Mouse (Mus musculus) cerebral cortex, adult 2 months (tissue): ENCODE results near the gene Fhad1.

Source experiments
- WGBS: fragments of 180-500 bp; shearing (Covaris S2); methylation state at CpG from one replicate; pipeline ENCODE4 v1.1.7; 2018; 5-methylcytosine and 5-hydroxymethylcytosine counted together

Gene Fhad1

GRCm38 (mm10) chr4:141932785-141933574 is 81.9 kb downstream of the Fhad1 start:
- WGBS, result 69% methylated on average over 14 of the region's 14 CpGs

DNA sequence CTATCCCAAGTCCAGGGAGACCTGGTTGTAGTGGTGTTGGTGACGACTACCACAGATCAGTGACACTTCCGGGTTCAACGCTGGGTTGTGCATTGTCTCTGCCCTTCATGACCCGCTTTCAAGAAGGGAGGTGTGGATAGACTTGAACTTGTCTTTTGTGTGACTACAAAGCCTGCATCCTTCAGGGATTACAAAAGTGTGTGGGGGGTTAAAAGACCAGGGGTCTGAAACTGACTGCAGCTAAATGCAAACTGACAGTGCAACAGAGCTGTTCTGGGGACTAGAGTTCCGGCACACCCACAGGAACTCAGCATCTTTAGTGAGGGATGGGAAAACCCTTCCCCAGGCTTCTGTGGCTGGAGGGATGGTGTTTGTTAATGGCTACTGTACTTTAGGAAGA is 83.4 kb downstream of the Fhad1 start:
- 96% methylated on average over 5 of the region's 5 CpGs for WGBS

DNA sequence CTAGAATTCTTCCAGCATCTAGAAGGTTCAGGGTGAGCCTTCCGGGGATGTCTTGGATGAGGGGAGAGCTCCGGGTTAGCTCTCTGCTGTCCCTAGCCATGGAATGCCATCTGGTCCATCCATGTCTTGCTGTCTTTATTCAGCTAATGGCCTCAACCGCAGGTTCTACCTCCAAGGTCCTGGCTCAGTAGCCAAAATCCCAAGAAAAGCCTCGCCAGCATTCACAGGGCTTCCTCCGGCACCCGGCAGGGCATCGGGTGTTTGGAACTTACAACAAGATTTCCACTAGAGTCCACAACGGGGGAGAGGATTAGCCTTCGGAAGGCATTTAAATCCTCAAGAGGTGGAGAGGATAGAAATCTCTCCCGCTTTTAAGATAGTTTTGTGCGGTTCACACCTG is 84.9 kb downstream of the Fhad1 start:
- 89% methylated on average over 11 of the region's 11 CpGs for WGBS

DNA sequence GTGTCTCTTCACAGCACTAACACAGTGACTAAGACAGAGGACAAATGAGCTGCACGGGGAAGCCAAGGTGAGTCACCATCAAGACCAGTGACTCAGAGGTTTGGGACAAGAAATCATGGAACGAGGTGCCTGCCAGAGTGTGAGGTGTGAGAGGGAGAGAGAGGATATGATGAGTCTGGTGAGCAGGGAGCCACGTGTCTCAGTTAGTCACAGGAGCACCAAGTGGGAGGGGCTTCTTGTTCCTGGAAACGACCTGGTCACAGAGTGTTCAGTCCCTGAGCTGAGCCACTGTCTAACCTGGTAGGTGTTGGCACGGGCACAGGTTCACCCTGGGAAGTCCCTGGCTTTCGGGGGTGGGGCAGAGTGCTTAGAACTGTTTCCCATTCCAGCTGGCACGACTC is 86.0 kb downstream of the Fhad1 start:
- 26% methylated on average over 7 of the region's 7 CpGs for WGBS

- WGBS, result 76% methylated on average over 5 of the region's 5 CpGs
Measured at GRCm38 (mm10) chr4:141925781-141926345, 89.0 kb downstream of the Fhad1 start.

GRCm38 (mm10) chr4:141923961-141924360 is 90.9 kb downstream of the Fhad1 start:
- 62% methylated on average over 11 of the region's 11 CpGs for WGBS

GRCm38 (mm10) chr4:141920391-141920790 is 94.5 kb downstream of the Fhad1 start:
- WGBS, result 87% methylated on average over 10 of the region's 10 CpGs

GRCm38 (mm10) chr4:141917735-141918419 is 97.0 kb downstream of the Fhad1 start:
- WGBS, result 80% methylated on average over 7 of the region's 7 CpGs

GRCm38 (mm10) chr4:141914040-141914439 is 100.8 kb downstream of the Fhad1 start:
- 47% methylated on average over 7 of the region's 7 CpGs for WGBS

- WGBS, result 81% methylated on average over 13 of the region's 13 CpGs
Measured at GRCm38 (mm10) chr4:141913201-141913993, 101.5 kb downstream of the Fhad1 start.

DNA sequence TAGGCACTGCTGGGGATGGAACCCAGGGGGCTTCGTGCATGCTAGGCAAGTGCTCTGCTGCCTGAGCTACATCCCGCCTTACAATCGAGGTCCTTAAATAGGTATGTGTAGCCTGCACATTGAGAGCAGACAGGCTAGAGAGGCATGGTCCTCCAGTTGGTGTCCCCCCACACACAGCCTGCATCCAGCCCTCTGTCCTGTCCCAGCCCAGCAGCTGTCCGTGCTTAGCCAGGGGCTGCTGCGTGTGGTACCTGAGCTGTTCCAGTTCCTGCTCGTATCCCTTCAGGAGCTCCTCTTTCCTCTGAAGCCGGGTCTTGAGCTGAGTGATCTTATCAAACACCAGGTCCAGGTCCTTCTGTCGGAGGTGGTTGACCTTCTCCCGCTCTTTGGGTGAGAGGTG is 110.2 kb downstream of the Fhad1 start:
- 97% methylated on average over 9 of the region's 9 CpGs for WGBS

- 79% methylated on average over 8 of the region's 8 CpGs for WGBS
Measured at GRCm38 (mm10) chr4:141902479-141902858, 112.4 kb downstream of the Fhad1 start.

- WGBS, result 55% methylated on average over 17 of the region's 17 CpGs
Measured at GRCm38 (mm10) chr4:141901711-141902478, 113.0 kb downstream of the Fhad1 start.

DNA sequence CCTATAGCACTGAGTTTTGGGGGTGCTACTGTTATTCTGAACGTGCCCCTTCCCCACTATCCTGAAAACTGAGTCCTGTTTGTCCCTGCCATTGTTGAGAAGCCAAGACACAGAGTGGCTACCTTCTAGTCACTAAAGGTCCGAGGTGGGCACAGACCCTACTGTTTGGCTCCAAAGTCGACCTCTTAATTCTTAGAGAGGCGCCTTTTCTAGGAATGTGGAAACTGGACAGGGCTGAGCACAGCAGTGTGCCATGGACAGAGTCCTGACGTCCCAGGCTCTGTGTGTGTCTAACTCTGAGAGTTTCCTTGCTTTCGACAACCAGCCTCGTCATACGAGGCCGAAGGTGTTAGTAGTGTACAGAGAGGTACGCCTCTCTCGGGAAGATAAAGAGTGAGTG is 114.5 kb downstream of the Fhad1 start:
- WGBS, result 66% methylated on average over 11 of the region's 11 CpGs

- 18% methylated on average over 8 of the region's 8 CpGs for WGBS
Measured at GRCm38 (mm10) chr4:141899936-141900335, 114.9 kb downstream of the Fhad1 start.

DNA sequence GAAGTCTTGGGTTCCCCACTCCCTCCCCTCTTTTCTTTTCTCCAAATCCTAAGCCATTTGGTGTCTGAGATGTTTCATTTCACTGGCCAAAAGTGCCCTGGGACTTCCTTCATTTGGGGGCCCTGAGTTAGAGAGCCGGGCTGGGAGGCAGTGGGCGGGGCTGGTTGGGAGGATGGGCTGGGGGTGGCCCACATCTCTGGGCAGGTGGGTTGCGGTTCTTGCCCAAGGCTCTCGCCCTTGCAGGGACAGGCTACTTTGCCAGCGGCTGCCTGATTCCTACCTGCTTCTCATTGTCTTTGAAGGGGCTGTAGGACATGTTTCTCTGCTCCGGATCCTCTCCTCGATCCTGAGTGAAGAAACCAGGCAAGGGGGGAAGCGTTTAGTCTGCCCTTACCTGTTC is 116.0 kb downstream of the Fhad1 start:
- WGBS, result 86% methylated on average over 8 of the region's 8 CpGs

DNA sequence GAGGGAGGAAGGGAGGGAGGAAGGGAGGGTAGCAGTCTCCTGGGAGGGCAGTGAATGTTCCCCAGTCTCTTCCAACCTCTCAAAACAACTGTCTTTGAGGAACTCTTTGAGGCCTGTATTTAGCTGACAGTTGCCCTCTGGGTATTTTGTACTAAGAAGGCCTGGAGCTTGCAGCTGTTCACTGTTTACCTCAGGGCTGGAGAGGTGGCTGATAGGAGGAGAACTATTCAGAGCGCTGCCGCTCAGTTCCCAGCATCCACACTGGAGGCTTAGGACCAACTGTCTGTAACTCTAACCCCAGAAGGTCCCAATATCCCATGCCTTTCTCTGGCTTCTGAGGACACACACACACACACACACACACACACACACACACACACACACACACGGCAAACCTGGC is 117.0 kb downstream of the Fhad1 start:
- 83% methylated on average over 3 of the region's 3 CpGs for WGBS

- WGBS, result 68% methylated on average over 6 of the region's 6 CpGs
Measured at GRCm38 (mm10) chr4:141897225-141897624, 117.7 kb downstream of the Fhad1 start.

DNA sequence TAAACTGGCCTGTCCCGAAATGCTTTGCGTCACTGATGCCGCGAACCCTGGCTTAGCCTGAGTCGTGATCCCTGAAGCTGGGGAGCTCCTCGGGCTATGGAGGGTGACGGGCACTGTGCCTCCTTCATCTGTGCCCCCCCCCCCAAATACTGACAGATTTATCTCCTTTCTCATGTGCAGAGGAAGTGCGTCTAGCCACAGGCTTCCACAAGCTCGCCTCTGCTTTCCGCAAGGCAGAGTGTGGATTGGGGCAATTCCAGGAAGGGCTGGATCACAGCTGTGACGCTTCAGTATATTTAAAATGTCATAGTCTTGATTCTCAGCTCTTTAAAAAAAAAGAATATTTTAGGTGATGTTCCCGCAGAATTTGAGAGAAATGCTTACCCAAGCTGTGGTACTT is 119.1 kb downstream of the Fhad1 start:
- 64% methylated on average over 12 of the region's 12 CpGs for WGBS

DNA sequence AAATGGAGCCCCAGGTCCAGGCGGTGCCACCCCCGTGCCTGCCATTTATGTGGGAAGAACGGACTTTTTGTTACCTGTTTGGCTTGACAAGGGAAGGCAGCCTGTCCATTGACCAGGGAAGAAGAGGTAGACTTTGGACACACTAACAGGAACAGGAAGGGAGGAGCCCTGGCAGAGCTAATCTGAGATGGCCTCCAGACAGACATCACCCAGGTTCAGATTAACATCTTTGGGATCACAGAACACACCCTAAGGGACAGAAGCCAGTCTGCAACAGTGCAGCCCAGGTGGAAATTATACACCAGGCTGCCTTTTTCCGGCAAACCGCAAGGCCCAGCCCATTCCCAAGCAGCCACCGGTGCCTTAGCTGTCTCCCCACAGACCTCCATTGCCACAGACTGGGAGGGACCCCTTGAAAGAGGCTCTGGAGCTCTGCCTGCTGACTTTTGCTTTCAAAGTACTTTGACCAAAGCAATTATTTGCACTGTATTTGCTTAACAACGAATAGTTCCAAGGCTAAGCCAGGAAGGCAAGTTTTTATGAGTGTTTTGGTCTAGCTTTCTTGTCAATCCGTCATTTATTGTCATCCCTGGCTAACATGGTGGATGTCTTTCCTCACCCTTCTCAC is 121.6 kb downstream of the Fhad1 start:
- 85% methylated on average over 8 of the region's 8 CpGs for WGBS
